Mouse (Mus musculus): ENCODE measurements around the gene Hist1h2bb.

Gene Hist1h2bb

GRCm38 (mm10) chr13:23728472-23729191 is 17.9 kb upstream of the Hist1h2bb start:
- no peak for DNase-seq

GRCm38 (mm10) chr13:23729192-23729525 is 17.4 kb upstream of the Hist1h2bb start:
- DNase-seq = no peak

DNA sequence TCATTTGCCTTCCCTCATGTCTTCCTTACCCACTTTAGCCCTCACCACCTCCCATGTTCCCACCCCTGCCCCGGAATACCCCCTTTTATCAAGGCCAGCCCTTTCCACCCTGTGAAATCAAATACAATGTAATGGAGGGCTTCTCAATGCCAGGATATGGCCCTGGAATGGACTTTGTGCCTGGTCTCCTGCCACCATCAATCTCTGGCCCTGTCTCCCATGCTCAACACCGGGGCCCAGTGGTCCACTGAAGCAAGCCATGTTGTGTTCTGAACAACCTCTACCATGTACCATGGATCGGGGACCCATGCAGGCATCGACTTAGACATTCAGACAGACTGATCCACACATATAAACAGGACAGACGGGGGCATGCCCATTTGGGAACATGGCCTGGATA is 16.8 kb upstream of the Hist1h2bb start:
- DNase-seq = no peak

- DNase-seq = peak; percentile 54
Measured at GRCm38 (mm10) chr13:23730479-23730878, 16.1 kb upstream of the Hist1h2bb start.

DNA sequence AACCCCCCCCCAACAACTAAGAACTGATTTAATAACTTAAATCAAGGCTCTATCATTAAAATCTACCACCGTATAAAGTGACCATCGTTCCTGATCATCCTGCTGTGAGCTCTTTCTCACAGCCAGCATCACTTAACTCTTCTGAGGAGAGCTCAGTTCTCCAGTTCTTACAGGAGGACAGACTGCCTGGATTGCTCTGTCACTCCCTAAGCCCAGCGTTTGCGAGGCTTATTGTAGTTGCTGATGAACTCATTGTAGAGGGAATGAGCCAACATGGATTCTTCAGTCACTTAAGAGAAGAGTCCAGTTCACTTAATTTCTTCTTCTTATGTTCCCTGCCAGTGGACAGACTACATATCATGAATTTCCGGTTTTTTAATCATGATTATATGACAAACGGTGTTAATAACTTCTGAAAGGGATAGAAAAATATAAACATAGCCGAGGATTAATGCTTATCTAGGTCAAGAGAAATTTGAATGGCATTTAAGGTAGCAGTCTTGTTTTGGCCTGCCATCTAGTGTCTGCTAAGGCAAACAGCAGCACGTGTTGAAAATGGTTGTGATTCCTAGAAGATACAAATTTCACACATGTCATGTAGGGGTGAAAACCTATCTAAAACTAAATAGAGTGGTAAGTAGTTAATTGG is 14.3 kb upstream of the Hist1h2bb start:
- peak; percentile 56 for DNase-seq

DNA sequence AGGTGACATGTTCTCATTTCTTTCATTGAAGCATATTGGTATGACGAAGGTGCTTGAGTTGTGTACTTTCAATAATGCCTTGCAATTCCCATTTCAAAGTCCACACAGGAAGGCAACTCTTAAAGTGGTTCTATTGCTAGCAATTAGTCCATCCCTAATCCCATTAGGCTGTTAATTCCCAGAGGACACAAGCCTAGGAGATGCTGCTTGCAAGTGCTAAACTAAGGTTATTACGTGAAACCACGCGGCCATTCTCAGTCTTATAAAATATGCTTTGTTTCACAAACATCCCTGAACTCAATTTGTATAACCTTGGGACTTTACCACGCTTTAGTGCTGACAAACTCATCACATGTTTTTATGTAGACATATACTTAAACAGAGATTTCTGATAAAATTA is 9.4 kb upstream of the Hist1h2bb start:
- no peak for DNase-seq

- DNase-seq = no peak
Measured at GRCm38 (mm10) chr13:23738041-23738440, 8.5 kb upstream of the Hist1h2bb start.

GRCm38 (mm10) chr13:23738677-23739068 is 7.9 kb upstream of the Hist1h2bb start, which contains the start of gene Hist1h1c:
Gene Hist1h1c (plus strand): TSS chr13:23738808.
- peak; percentile 94 for DNase-seq

- DNase-seq = peak; percentile 95
Measured at GRCm38 (mm10) chr13:23739069-23739921, 7.2 kb upstream of the Hist1h2bb start.

- no peak for DNase-seq
Measured at GRCm38 (mm10) chr13:23739922-23740252, 6.6 kb upstream of the Hist1h2bb start.

- no peak for DNase-seq
Measured at GRCm38 (mm10) chr13:23740256-23740840, 6.2 kb upstream of the Hist1h2bb start.

DNA sequence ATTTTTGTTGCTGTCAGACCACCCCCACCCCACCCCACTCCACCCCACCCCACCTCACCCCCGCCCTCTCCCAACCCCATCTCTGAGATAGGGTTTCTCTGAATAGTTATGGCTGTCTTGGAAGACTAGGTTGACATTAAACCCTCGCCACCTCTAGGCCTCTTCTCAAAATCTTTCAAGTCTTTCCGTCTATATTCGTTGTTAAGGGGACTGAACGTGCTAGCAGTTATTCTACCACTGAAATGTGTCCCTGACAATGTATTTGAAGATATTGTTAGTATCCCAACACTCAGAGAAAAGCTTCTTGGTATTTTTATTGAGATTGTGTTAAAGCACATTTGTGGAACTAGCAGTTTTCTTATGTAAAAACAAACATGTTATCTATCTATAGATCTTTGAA is 5.6 kb upstream of the Hist1h2bb start:
- DNase-seq = no peak

DNA sequence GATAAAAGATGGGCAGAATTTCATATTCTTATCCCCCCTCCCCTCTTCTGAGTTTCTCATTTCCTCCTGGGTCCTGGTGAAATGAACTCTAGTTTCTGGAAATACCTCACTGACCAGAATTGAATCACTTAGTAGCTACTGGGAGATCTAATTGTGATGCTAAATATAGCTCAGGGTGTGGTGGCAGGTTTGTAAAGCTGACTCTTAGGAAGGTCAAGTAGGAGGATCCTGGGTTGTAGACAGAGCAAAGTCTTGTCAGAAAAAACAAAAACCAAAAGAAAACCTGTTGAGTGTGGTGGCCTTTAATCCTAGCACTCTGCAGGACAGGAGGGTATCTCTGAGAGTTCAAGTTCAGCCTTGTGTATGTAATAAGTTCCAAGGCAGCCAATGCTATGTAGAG is 4.5 kb upstream of the Hist1h2bb start:
- DNase-seq = no peak

DNA sequence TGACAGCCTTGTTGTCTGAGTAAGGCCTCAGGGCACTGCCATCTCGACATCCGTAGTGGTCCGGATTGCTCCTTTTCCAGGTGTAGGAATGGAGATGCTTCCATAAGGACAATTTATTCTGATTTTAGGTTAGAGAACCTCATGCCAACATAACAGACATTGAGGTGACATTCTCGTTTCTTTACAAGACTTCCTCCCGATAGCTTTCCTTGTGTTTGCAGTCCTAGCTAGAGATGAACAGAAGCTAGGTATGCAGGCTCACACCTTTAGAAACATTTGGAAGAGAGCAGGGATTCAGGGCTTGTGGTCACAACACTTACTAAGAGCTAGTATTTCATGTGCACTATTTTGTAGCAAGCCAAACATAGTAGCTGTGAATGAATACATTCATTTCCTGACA is 3.3 kb upstream of the Hist1h2bb start:
- no peak for DNase-seq

DNA sequence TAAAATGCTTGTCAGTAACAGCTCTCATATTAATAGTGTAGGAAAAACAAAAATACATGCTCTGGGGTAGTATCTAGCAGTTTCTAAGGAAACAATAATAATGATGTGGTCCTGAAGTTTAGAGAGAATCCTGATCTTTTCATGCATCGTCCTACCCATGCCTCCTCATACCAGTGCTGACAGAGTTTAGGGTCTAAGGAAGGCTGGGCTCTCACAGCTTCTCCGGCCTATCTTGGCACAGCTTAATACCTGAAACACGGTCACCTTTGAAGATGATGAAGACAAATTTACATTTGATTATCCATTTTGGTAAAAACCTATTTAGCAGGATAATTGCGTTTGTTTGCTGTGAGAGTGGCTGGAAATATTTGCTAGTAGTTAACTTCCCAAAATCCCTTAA is 2.6 kb upstream of the Hist1h2bb start:
- no peak for DNase-seq

GRCm38 (mm10) chr13:23744421-23745380 is 1.8 kb upstream of the Hist1h2bb start:
- DNase-seq = no peak

- DNase-seq = peak; percentile 91
Measured at GRCm38 (mm10) chr13:23745381-23746161, 963 bp upstream of the Hist1h2bb start, which contains the start of gene Hist1h3c. Gene Hist1h3c (minus strand): TSS chr13:23745602.

DNA sequence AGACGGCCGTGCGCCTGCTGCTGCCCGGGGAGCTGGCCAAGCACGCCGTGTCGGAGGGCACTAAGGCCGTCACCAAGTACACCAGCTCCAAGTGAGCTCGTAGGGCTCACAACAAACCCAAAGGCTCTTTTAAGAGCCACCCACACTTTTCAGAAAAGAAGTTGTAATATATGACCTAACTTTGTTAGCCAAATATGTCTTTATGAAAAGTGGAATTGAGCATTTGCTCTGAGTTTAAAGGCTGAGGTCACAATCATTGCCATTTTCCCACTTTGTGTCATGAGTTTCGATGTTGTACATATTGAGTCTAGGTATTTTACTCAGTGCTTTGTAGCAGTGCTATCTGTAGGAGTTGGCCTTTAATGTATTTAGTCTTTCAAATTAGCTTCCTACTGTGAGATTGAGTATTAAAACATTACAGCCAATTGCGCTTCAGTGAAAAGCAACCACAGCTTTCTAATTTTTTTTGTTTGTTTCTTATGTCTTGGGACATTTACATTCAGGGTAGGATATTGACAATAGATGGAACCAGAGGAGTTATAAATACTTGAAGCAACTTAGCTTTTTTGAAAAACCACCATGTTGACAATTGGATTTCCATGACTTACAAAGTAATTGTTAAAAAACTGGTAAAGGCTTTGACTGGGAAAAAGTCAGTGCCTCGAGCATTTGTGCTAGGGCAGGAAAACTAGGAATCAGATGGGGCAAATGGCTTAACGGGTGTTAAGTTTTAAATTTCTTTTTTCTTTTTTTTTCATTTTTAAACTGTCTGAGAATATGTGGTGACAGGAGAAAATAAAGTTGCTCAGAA is 752 bp downstream of the Hist1h2bb start:
- no peak for DNase-seq

DNA sequence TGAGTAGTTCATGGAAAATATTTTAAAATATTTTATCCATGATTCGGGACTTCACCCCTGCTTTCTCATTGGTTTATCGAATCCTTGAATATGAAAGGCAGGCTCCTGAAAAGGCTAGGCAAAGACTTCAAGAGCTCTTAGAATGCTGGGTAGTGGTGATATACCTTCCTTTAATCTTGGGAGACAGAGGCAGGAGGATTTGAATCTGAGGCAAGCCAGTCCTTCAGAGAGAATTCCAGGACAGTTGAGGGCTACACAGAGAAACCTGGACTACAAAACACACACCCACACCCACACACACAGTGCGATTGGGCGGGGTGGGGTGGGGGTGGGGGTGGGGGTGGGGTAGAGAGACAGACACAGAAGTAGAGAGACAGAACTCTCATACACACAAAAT is 1.4 kb downstream of the Hist1h2bb start:
- DNase-seq = no peak

GRCm38 (mm10) chr13:23749563-23750121 is 3.1 kb downstream of the Hist1h2bb start:
- DNase-seq = no peak

All from lung, postnatal 10 days (tissue).